Mouse (Mus musculus) spleen, postnatal 36 days (tissue): Measurements from ENCODE around the gene Hist2h2aa2.
"Not testable (repeated sequence)": the region's sequence is repeated elsewhere in the genome, so short reads cannot be mapped to it uniquely, and the experiment has no call there.

Experiments used
- DNase-seq, 2 experiments: peaks; one replicate each; pipeline ENCODE4 v3.0.0; 2022; ENCODE audit warnings: low spot score in 2 of 2, mixed read lengths in 1 of 2

Gene Hist2h2aa2

GRCm38 (mm10) chr3:96237335-96237903 is 2.7 kb downstream of the Hist2h2aa2 start:
- no peak for DNase-seq

GRCm38 (mm10) chr3:96236834-96237334 is 3.2 kb downstream of the Hist2h2aa2 start:
- no peak for DNase-seq

GRCm38 (mm10) chr3:96235836-96236235 is 4.2 kb downstream of the Hist2h2aa2 start:
- no peak for DNase-seq

DNA sequence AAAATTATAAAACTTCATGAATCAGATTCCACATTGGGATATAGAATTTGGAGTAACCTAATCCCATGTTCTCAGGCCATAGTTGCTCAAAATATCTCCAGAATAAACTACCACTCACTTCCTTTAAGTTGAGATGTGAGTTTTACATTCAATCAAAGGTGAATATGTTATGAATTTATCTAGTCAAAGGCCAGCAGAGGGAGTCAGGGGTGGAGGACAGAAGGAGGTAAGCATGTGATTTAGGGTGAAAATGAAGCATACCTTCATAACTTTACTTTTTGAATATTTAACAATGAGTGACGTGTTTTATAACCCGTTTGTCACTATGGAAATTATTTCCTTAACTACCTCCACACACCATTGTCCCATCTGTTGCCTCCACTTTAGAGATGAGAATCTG is 5.2 kb downstream of the Hist2h2aa2 start:
- DNase-seq: no peak

GRCm38 (mm10) chr3:96231758-96232120 is 8.3 kb downstream of the Hist2h2aa2 start:
- no peak for DNase-seq

DNA sequence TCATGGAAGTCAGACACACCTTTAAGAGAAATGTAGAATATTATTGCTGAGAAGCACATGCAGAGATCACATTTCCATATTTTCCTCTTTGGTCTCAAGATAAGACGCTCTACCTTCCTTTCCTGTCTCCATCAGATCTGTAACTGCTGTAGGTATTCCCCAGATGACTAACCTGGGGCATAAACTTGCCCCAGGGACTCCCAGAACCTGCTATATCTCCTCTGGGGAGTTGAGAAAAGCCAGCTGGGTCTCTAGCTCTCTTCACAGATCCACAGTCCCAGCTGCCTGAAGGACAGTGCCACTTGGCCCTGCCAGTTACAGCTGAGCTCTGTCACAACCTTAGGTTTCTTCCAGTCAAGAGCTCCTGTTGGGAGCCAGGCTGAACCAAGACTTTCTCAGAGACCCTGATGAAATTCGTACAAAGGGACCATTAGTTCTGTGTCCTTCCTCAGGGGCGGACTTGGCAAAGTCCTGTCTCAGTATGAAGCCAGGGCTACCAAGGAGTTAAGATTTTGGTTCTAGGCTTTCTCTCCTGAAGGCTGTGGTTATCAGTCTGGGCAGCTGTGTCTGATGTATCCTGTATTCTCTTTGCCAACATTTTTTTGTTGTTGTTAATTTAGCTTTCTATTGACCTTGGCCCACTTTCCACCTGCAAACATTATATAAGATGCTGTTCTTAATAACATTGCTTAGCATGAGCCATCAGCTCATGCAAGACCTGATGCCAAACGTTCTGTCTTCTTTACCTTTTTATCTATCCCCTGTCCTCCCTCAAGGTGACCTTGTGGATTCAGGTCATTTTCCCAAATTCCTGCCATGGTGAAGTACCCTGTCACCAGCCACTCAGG is 8.9 kb downstream of the Hist2h2aa2 start:
- no peak for DNase-seq

DNA sequence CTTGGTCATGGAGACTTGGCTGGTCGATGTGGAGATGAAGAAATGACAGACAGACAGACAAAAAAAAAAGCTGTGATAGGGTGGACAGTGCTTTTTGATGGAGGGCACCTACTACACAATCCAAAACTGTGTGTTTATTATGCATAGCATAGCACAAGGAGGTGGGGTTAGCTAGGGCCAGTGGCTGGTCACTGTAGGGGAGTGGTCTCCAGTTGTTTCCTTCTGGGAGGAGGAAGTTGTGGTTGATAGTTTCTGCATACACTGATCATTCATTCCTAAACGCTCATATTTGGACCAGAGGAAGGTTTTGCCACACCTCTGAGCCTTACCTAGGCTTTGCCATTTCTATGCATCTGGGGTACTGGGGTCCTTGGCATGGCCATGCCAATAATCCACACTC is 9.7 kb downstream of the Hist2h2aa2 start:
- no peak for DNase-seq

- DNase-seq: no peak
These were observed 11.2 kb downstream of the Hist2h2aa2 start for GRCm38 (mm10) chr3:96228828-96229227.

GRCm38 (mm10) chr3:96226695-96227648 is 13.1 kb downstream of the Hist2h2aa2 start:
- no peak for DNase-seq

DNA sequence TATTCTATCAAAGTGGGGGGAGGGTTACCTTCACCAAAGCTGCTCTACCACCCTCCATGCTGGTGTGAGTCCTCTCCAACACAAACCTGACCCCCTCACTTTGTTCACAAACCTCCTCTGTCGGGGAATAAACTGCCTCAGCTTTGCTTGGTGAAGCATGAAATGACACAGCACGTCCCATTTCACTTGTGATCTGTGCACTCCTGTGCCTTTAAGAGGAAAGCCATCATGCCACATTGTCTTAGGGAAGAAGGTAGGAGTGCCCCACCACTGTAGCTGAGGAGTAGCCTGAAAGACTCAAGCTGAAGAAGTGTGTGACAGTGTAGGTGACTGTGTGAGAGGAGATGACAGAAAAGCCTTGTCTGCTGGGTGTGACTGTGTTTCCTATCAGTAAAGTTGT is 14.7 kb downstream of the Hist2h2aa2 start:
- DNase-seq: no peak

GRCm38 (mm10) chr3:96222774-96223173 is 17.3 kb downstream of the Hist2h2aa2 start:
- DNase-seq: no peak

DNA sequence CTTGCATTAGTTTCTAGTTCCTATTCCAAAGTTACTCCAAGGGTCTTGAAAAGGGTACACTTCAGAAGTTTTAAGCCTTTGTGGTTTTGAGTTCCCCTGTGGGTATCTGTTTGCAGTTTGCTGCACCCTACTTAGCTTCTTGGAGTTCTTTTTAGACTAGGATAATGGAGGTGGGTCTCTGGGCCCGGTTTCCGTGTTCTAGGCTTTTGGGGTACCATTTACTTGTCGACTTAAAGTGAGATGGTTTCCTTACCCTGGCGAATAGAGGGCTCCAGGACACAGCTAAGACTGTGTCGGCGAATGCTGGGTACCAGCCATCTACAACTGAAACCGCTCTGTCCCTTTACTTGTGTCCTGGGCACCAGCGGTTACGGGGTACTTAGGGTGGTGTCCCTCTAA is 18.4 kb downstream of the Hist2h2aa2 start:
- DNase-seq: peak in 1 of 2 experiments; percentile 30

GRCm38 (mm10) chr3:96220765-96221639 is 19.1 kb downstream of the Hist2h2aa2 start, which contains the start of the genes Hist2h2ac and Hist2h2be:
Gene Hist2h2ac, minus strand, starts transcription at chr3:96220880.
Gene Hist2h2be, plus strand, starts transcription at chr3:96221119.
- DNase-seq: peak; percentile 93 to 96

- not testable (repeated sequence) for DNase-seq
These were observed 19.8 kb downstream of the Hist2h2aa2 start for GRCm38 (mm10) chr3:96220131-96220764.

- peak; percentile 79 to 85 for DNase-seq
These were observed 20.4 kb downstream of the Hist2h2aa2 start, which contains the start of the genes Bola1 and Hist2h2ab for GRCm38 (mm10) chr3:96219661-96220130. Gene Bola1, minus strand, starts transcription at chr3:96219709. Gene Hist2h2ab, plus strand, starts transcription at chr3:96219865.

GRCm38 (mm10) chr3:96219191-96219641 is 20.9 kb downstream of the Hist2h2aa2 start:
- peak; percentile 55 to 62 for DNase-seq

DNA sequence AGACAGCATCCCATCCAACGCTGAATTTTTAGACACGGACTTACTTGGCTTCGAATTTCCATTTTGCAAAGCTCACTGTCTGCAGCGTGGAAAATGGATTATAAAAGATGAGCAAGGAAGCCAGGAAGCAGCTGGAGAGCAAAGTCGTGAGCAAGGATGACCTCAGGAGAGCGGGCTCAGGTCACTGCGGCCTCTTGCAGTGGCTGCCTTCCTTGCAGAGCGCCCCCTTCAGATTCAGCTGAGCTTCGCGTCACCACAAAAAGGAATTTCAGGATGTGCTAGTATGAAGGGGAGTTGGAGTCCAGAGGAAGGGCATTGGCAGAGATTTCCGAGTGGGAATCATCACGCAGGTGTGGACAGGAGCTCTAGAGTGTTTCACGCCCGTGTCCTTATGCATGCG is 30.8 kb downstream of the Hist2h2aa2 start:
- no peak for DNase-seq

DNA sequence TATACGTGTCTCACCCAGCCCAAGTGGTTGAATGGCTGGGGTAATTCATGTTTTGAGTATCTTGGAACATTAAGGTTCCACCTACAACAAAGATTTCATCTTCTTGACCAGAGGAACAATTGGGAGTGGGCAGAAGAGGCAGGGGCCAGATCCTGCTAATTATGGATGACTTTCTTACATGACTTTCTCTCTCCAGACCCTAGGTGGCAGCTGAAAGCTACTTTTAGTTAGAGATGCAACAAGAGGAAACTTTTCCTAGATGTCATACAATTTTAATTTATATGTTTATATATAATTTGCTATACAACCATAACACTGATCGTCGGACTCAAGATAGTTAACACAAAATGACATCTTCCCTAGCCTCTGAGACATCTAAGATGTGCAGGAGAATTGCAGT is 32.3 kb downstream of the Hist2h2aa2 start:
- no peak for DNase-seq

- peak; percentile 36 for DNase-seq
These were observed 40.3 kb downstream of the Hist2h2aa2 start for GRCm38 (mm10) chr3:96199731-96200130.
